ENCODE assay signal across 8 mouse cellular contexts in genomic region chr5:137308356-137308755, GRCm38 (mm10). TPM values are rescaled to one million over a fixed set of nuclear protein-coding genes. Genes with fewer than 3 reads are reported as not detected.
DNase-seq lines count a peak whose midpoint lies in the region; ATAC-seq and TF ChIP-seq lines count a peak whose summit lies in the region.

No protein-coding gene starts in this region.

- DNase-seq in heart, embryonic 10.5 days (ENCODE audit: low spot score): peak; percentile 73
- no peak for DNase-seq in heart, adult 8-10 months (ENCODE audit: low spot score)
- DNase-seq in forebrain, postnatal 0 days: no peak
- no peak for DNase-seq in midbrain, embryonic 10.5 days (ENCODE audit: low spot score)
- DNase-seq in thymus, postnatal 14 days: no peak
- no peak for DNase-seq in layer of hippocampus, postnatal 14 days (ENCODE audit: low spot score in 2 of 2)
- no peak for DNase-seq in left cerebral cortex, adult 9 months (ENCODE audit: low spot score in 2 of 2)

- 94% methylated on average over 4 of the region's 4 CpGs for WGBS in heart, embryonic 10.5 days
- WGBS in forebrain, postnatal 0 days: 94% methylated on average over 4 of the region's 4 CpGs
- WGBS in midbrain, embryonic 10.5 days: 94% methylated on average over 4 of the region's 4 CpGs

- no peaks in the 10 kb centered on the region for H3K27me3 ChIP-seq in heart, embryonic 10.5 days (ENCODE audit: insufficient read depth, poor library complexity, severe bottlenecking)
- no peaks in the 10 kb centered on the region for H3K27me3 ChIP-seq in E14TG2a.4 (ENCODE audit: insufficient read depth, low read length)
- no peaks in the 10 kb centered on the region for H3K27me3 ChIP-seq in forebrain, postnatal 0 days (ENCODE audit: insufficient read depth, low read length)
- H3K27me3 ChIP-seq in midbrain, embryonic 10.5 days (ENCODE audit: low read depth, poor library complexity, severe bottlenecking): no peaks in the 10 kb centered on the region

- H3K36me3 ChIP-seq in heart, embryonic 10.5 days: peaks cover 71% of the 10 kb centered on the region
- H3K36me3 ChIP-seq in E14TG2a.4 (ENCODE audit: insufficient read depth, low read length): peaks cover 75% of the 10 kb centered on the region
- peaks cover 5% of the 10 kb centered on the region; the same call in 1 of the 2 replicates for H3K36me3 ChIP-seq in forebrain, postnatal 0 days (ENCODE audit: insufficient read depth)
- H3K36me3 ChIP-seq in midbrain, embryonic 10.5 days: peaks cover 74% of the 10 kb centered on the region

- peak overlapping the region; percentile 98 for H3K27ac ChIP-seq in heart, embryonic 10.5 days
- peak overlapping the region; percentile 97 for H3K27ac ChIP-seq in forebrain, postnatal 0 days (ENCODE audit: low read depth, low read length)
- H3K27ac ChIP-seq in midbrain, embryonic 10.5 days (replicated peaks): peak overlapping the region; percentile 97

- ATAC-seq in forebrain, postnatal 0 days: no peak

- H3K9ac ChIP-seq in forebrain, postnatal 0 days: peak overlapping the region; percentile 94; the same call in 1 of the 2 replicates

- peak overlapping the region; percentile 55 for H3K4me2 ChIP-seq in forebrain, postnatal 0 days (ENCODE audit: low read depth)

- TF ChIP-seq CTCF in E14TG2a.4 (conservative IDR thresholded peaks at IDR 0.05; ENCODE audit: low read length): peak; percentile 18; the same call in 1 of the 2 replicates
- 0 out of 2 replicates have a peak, but pooled peaks have one; percentile 7 for TF ChIP-seq CTCF in forebrain, postnatal 0 days (IDR thresholded peaks at IDR 0.05; ENCODE audit: low read depth)

- H3K9me3 ChIP-seq in heart, embryonic 10.5 days: no peaks in the 10 kb centered on the region
- H3K9me3 ChIP-seq in E14TG2a.4 (ENCODE audit: low read length): no peaks in the 10 kb centered on the region
- no peaks in the 10 kb centered on the region for H3K9me3 ChIP-seq in forebrain, postnatal 0 days (ENCODE audit: low read length)
- 0 out of 2 replicates have a peak, but pooled peaks cover 5% of the 10 kb centered on the region for H3K9me3 ChIP-seq in midbrain, embryonic 10.5 days (replicated peaks)

- H3K4me1 ChIP-seq in heart, embryonic 10.5 days: peaks cover 53% of the 10 kb centered on the region
- H3K4me1 ChIP-seq in E14TG2a.4 (replicated peaks; ENCODE audit: low read depth, low read length): peaks cover 59% of the 10 kb centered on the region
- peaks cover 20% of the 10 kb centered on the region for H3K4me1 ChIP-seq in forebrain, postnatal 0 days (ENCODE audit: insufficient read depth)
- peaks cover 56% of the 10 kb centered on the region for H3K4me1 ChIP-seq in midbrain, embryonic 10.5 days

- peak overlapping the region; percentile 97 for H3K4me3 ChIP-seq in heart, embryonic 10.5 days
- peak overlapping the region; percentile 97 for H3K4me3 ChIP-seq in E14TG2a.4 (replicated peaks; ENCODE audit: low read length)
- peak overlapping the region; percentile 77 for H3K4me3 ChIP-seq in forebrain, postnatal 0 days (ENCODE audit: low read depth, low read length)
- peak overlapping the region; percentile 98 for H3K4me3 ChIP-seq in midbrain, embryonic 10.5 days

RNA-seq across cellular contexts. Expression of gene Srrt, which starts 0.9 kb away (rescaled TPM):
- 124 and 147 TPM in 2 replicates for polyA plus RNA-seq in heart, embryonic 10.5 days (2016; fragmentation: Nextera tagmentation; extraction: Ambion mirVana)
- 10 to 100 TPM; 54.4 to 62.6 (median 60.3) TPM for total RNA-seq in heart, adult 8-10 months (2022)
- 136 and 153 TPM in 2 replicates for total RNA-seq in forebrain, postnatal 0 days (2014; rRNA removed)
- polyA plus RNA-seq in forebrain, postnatal 0 days (2015; fragmentation: Nextera tagmentation; extraction: Ambion mirVana): 52.3 and 55.6 TPM in 2 replicates
- 190 and 192 TPM in 2 replicates for polyA plus RNA-seq in midbrain, embryonic 10.5 days (2016; fragmentation: Nextera tagmentation; extraction: Ambion mirVana)
- 100 to 1,000 TPM; 189 to 217 TPM for total RNA-seq in layer of hippocampus, postnatal 14 days (2021)

RNA-seq across cellular contexts. Expression of gene Trip6, which starts 5.8 kb away (rescaled TPM):
- 55.6 and 62.2 TPM in 2 replicates for polyA plus RNA-seq in heart, embryonic 10.5 days (2016; fragmentation: Nextera tagmentation; extraction: Ambion mirVana)
- 10 to 100 TPM; 11.5 to 13.2 (median 12.4) TPM for total RNA-seq in heart, adult 8-10 months (2022)
- total RNA-seq in forebrain, postnatal 0 days (2014; rRNA removed): 10.8 and 11.4 TPM in 2 replicates
- polyA plus RNA-seq in forebrain, postnatal 0 days (2015; fragmentation: Nextera tagmentation; extraction: Ambion mirVana): 9.9 and 11.6 TPM in 2 replicates
- polyA plus RNA-seq in midbrain, embryonic 10.5 days (2016; fragmentation: Nextera tagmentation; extraction: Ambion mirVana): 61.0 and 61.1 TPM in 2 replicates
- total RNA-seq in layer of hippocampus, postnatal 14 days (2021): 1 to 10 TPM; 4.6 to 6.0 TPM

RNA-seq across cellular contexts. Expression of gene Ufsp1, which starts 13.9 kb away (rescaled TPM):
- 11.1 and 12.3 TPM in 2 replicates for polyA plus RNA-seq in heart, embryonic 10.5 days (2016; fragmentation: Nextera tagmentation; extraction: Ambion mirVana)
- total RNA-seq in heart, adult 8-10 months (2022): 10 to 100 TPM in 2 of 4 experiments, 1 to 10 TPM in 2; 7.7 to 10.4 (median 9.7) TPM
- total RNA-seq in forebrain, postnatal 0 days (2014; rRNA removed): 15.2 and 16.2 TPM in 2 replicates
- 15.8 and 23.4 TPM in 2 replicates for polyA plus RNA-seq in forebrain, postnatal 0 days (2015; fragmentation: Nextera tagmentation; extraction: Ambion mirVana)
- polyA plus RNA-seq in midbrain, embryonic 10.5 days (2016; fragmentation: Nextera tagmentation; extraction: Ambion mirVana): 9.6 and 11.0 TPM in 2 replicates
- 10 to 100 TPM; 18.0 to 19.9 TPM for total RNA-seq in layer of hippocampus, postnatal 14 days (2021)

RNA-seq across cellular contexts. Expression of gene Ache, which starts 21.0 kb away (rescaled TPM):
- polyA plus RNA-seq in heart, embryonic 10.5 days (2016; fragmentation: Nextera tagmentation; extraction: Ambion mirVana): 10.7 and 24.1 TPM in 2 replicates
- total RNA-seq in heart, adult 8-10 months (2022): 1 to 10 TPM; 1.5 to 3.3 (median 1.9) TPM
- 48.4 and 73.2 TPM in 2 replicates for total RNA-seq in forebrain, postnatal 0 days (2014; rRNA removed)
- polyA plus RNA-seq in forebrain, postnatal 0 days (2015; fragmentation: Nextera tagmentation; extraction: Ambion mirVana): 44.3 and 69.1 TPM in 2 replicates
- polyA plus RNA-seq in midbrain, embryonic 10.5 days (2016; fragmentation: Nextera tagmentation; extraction: Ambion mirVana): 3.4 and 4.8 TPM in 2 replicates
- 100 to 1,000 TPM in 1 of 2 experiments, 10 to 100 TPM in 1; 85.6 to 100 TPM for total RNA-seq in layer of hippocampus, postnatal 14 days (2021)

RNA-seq across cellular contexts. Expression of gene Slc12a9, which starts 25.0 kb away (rescaled TPM):
- 10.6 and 12.0 TPM in 2 replicates for polyA plus RNA-seq in heart, embryonic 10.5 days (2016; fragmentation: Nextera tagmentation; extraction: Ambion mirVana)
- total RNA-seq in heart, adult 8-10 months (2022): 1 to 10 TPM; 1.3 to 2.1 (median 2.0) TPM
- 19.3 and 21.8 TPM in 2 replicates for total RNA-seq in forebrain, postnatal 0 days (2014; rRNA removed)
- 12.5 and 18.4 TPM in 2 replicates for polyA plus RNA-seq in forebrain, postnatal 0 days (2015; fragmentation: Nextera tagmentation; extraction: Ambion mirVana)
- 12.0 and 14.3 TPM in 2 replicates for polyA plus RNA-seq in midbrain, embryonic 10.5 days (2016; fragmentation: Nextera tagmentation; extraction: Ambion mirVana)
- total RNA-seq in layer of hippocampus, postnatal 14 days (2021): 10 to 100 TPM; 29.7 to 35.5 TPM
